Mouse (Mus musculus) stomach, embryonic 15.5 days (tissue): ENCODE measurements at regions not wholly inside any gene's neighbourhood (a gene's known extent, or its start where the extent isn't known, plus 50 kb on each side); places are given as distances from the start of the nearest gene placed in this dataset.

Experiments used
- ATAC-seq: fragments of 200-750 bp; cut with Nextera tagmentation; 2 replicates; pipeline ENCODE4 v1.8.0; 2017; ENCODE audit warnings: low read depth, moderate number of reproducible peaks, moderate TSS enrichment; ENCODE audit not compliant: insufficient read depth, low FRiP score
- H3K27ac ChIP-seq: fragments of 300-500 bp; sonication (generic); 2 replicates; pipeline ENCODE4 v1.5.1; 2015; ENCODE audit warnings: mild to moderate bottlenecking, inconsistent platforms
- H3K27me3 ChIP-seq: fragments of 300-500 bp; sonication (generic); replicated peaks from 2 replicates; pipeline ENCODE4 v1.6.1; 2015; ENCODE audit warnings: inconsistent platforms
- H3K36me3 ChIP-seq: fragments of 300-500 bp; sonication (generic); 2 replicates; pipeline ENCODE4 v1.6.1; 2015; ENCODE audit warnings: inconsistent platforms
- H3K4me1 ChIP-seq: fragments of 300-500 bp; sonication (generic); 2 replicates; pipeline ENCODE4 v1.6.1; 2015; ENCODE audit warnings: inconsistent platforms
- H3K4me2 ChIP-seq: fragments of 300-500 bp; sonication (generic); 2 replicates; pipeline ENCODE4 v1.6.1; 2015; ENCODE audit warnings: mild to moderate bottlenecking, inconsistent platforms
- H3K4me3 ChIP-seq: fragments of 300-500 bp; sonication (generic); replicated peaks from 2 replicates; pipeline ENCODE4 v1.5.1; 2015; ENCODE audit warnings: inconsistent platforms
- H3K9ac ChIP-seq: fragments of 300-500 bp; sonication (generic); 2 replicates; pipeline ENCODE4 v1.6.1; 2015; ENCODE audit warnings: inconsistent platforms
- H3K9me3 ChIP-seq: fragments of 300-500 bp; sonication (generic); 2 replicates; pipeline ENCODE4 v1.6.1; 2016; ENCODE audit warnings: inconsistent platforms
- WGBS: fragments of 180-500 bp; shearing (Covaris S2); methylation state at CpG from one replicate; pipeline ENCODE4 v1.1.7; 2015; 5-methylcytosine and 5-hydroxymethylcytosine counted together

- no peak overlapping the region for H3K4me2 ChIP-seq
- 3% methylated on average over 2 of the region's 2 CpGs for WGBS
- no peak overlapping the region for H3K4me3 ChIP-seq
- no peak overlapping the region for H3K27ac ChIP-seq
- no peak overlapping the region for H3K9ac ChIP-seq
- H3K27me3 ChIP-seq, result no peaks in the 10 kb centered on the region
- H3K4me1 ChIP-seq, result no peaks in the 10 kb centered on the region
- ATAC-seq, result no peak
- no peaks in the 10 kb centered on the region for H3K9me3 ChIP-seq
- H3K36me3 ChIP-seq, result no peaks in the 10 kb centered on the region
Observed at GRCm38 (mm10) chr6:49716520-49716919, 106.0 kb upstream of the Npy start.

GRCm38 (mm10) chr6:49716945-49717344 lies 105.6 kb upstream of the Npy start:
- no peak overlapping the region for H3K4me2 ChIP-seq
- H3K27ac ChIP-seq, result no peak overlapping the region
- no peaks in the 10 kb centered on the region for H3K4me1 ChIP-seq
- no peaks in the 10 kb centered on the region for H3K36me3 ChIP-seq
- no peaks in the 10 kb centered on the region for H3K9me3 ChIP-seq
- WGBS, result 30% methylated on average over 1 of the region's 1 CpGs
- H3K27me3 ChIP-seq, result no peaks in the 10 kb centered on the region
- no peak overlapping the region for H3K9ac ChIP-seq
- H3K4me3 ChIP-seq, result no peak overlapping the region
- ATAC-seq, result no peak

- H3K4me2 ChIP-seq, result no peak overlapping the region
- ATAC-seq, result no peak
- H3K4me3 ChIP-seq, result no peak overlapping the region
- H3K9ac ChIP-seq, result no peak overlapping the region
- H3K9me3 ChIP-seq, result no peaks in the 10 kb centered on the region
- WGBS, result 81% methylated on average over 5 of the region's 5 CpGs
- H3K36me3 ChIP-seq, result no peaks in the 10 kb centered on the region
- no peaks in the 10 kb centered on the region for H3K4me1 ChIP-seq
- H3K27ac ChIP-seq, result no peak overlapping the region
- H3K27me3 ChIP-seq, result no peaks in the 10 kb centered on the region
Observed at GRCm38 (mm10) chr6:49733191-49733590, 89.3 kb upstream of the Npy start.

GRCm38 (mm10) chr6:49743157-49743556 lies 79.4 kb upstream of the Npy start:
- no peak overlapping the region for H3K9ac ChIP-seq
- no peak for ATAC-seq
- H3K27ac ChIP-seq, result no peak overlapping the region
- H3K4me1 ChIP-seq, result no peaks in the 10 kb centered on the region
- no peaks in the 10 kb centered on the region for H3K9me3 ChIP-seq
- H3K27me3 ChIP-seq, result no peaks in the 10 kb centered on the region
- H3K4me3 ChIP-seq, result no peak overlapping the region
- H3K4me2 ChIP-seq, result no peak overlapping the region
- H3K36me3 ChIP-seq, result no peaks in the 10 kb centered on the region
- WGBS, result 44% methylated on average over 3 of the region's 3 CpGs

GRCm38 (mm10) chr6:49745301-49745700 lies 77.2 kb upstream of the Npy start:
- H3K9ac ChIP-seq, result no peak overlapping the region

GRCm38 (mm10) chr6:49750544-49750943 lies 72.0 kb upstream of the Npy start:
- WGBS, result 47% methylated on average over 2 of the region's 2 CpGs
- Histone ChIP-seq H3K27me3 (no peaks in the 10 kb centered on the region), H3K4me3 (no peak overlapping the region), H3K27ac (no peak overlapping the region), H3K4me2 (no peak overlapping the region), H3K36me3 (no peaks in the 10 kb centered on the region), H3K9ac (no peak overlapping the region), H3K9me3 (no peaks in the 10 kb centered on the region), H3K4me1 (no peaks in the 10 kb centered on the region)
- ATAC-seq, result no peak

More at GRCm38 (mm10) chr6:49745301-49745700, 77.2 kb upstream of the Npy start:
- Histone ChIP-seq H3K4me1 (no peaks in the 10 kb centered on the region), H3K36me3 (no peaks in the 10 kb centered on the region), H3K4me3 (no peak overlapping the region), H3K9me3 (no peaks in the 10 kb centered on the region), H3K27ac (no peak overlapping the region), H3K27me3 (no peaks in the 10 kb centered on the region), H3K4me2 (no peak overlapping the region)
- ATAC-seq, result no peak
- 73% methylated on average over 4 of the region's 4 CpGs for WGBS

GRCm38 (mm10) chr6:49759614-49760013 lies 62.9 kb upstream of the Npy start:
- H3K36me3 ChIP-seq, result no peaks in the 10 kb centered on the region
- no peak overlapping the region for H3K9ac ChIP-seq
- H3K4me1 ChIP-seq, result no peaks in the 10 kb centered on the region
- no peaks in the 10 kb centered on the region for H3K27me3 ChIP-seq
- no peak overlapping the region for H3K4me3 ChIP-seq
- no peak overlapping the region for H3K27ac ChIP-seq
- H3K9me3 ChIP-seq, result no peaks in the 10 kb centered on the region
- 81% methylated on average over 6 of the region's 6 CpGs for WGBS
- no peak overlapping the region for H3K4me2 ChIP-seq
- ATAC-seq, result no peak

- Histone ChIP-seq H3K4me3 (no peak overlapping the region), H3K4me2 (no peak overlapping the region), H3K9me3 (no peaks in the 10 kb centered on the region), H3K36me3 (no peaks in the 10 kb centered on the region), H3K4me1 (no peaks in the 10 kb centered on the region), H3K27ac (no peak overlapping the region), H3K9ac (no peak overlapping the region), H3K27me3 (no peaks in the 10 kb centered on the region)
- WGBS, result 80% methylated on average over 4 of the region's 4 CpGs
- no peak for ATAC-seq
Observed at GRCm38 (mm10) chr6:49764746-49765145, 57.8 kb upstream of the Npy start.

- Histone ChIP-seq H3K4me1 (no peaks in the 10 kb centered on the region), H3K27ac (no peak overlapping the region), H3K27me3 (no peaks in the 10 kb centered on the region), H3K9ac (no peak overlapping the region), H3K9me3 (no peaks in the 10 kb centered on the region), H3K36me3 (no peaks in the 10 kb centered on the region), H3K4me3 (no peak overlapping the region), H3K4me2 (no peak overlapping the region)
- 85% methylated on average over 11 of the region's 11 CpGs for WGBS
- no peak for ATAC-seq
Observed at GRCm38 (mm10) chr6:49769904-49770720, 52.4 kb upstream of the Npy start.
